Mouse (Mus musculus) spleen, adult 2 months (tissue): ENCODE measurements around the gene Btbd16.

ENCODE experiments used
- CTCF ChIP-seq: fragments of 200-500 bp; IDR thresholded peaks from 2 replicates; pipeline ENCODE4 v1.5.1; 2011; ENCODE audit warnings: mild to moderate bottlenecking, inconsistent platforms; ENCODE audit not compliant: insufficient read depth, insufficient read length, insufficient replicate concordance; ENCODE audit errors: extremely low read depth
- POLR2A ChIP-seq: fragments of 200-500 bp; IDR thresholded peaks from 2 replicates; pipeline ENCODE4 v1.6.1; 2011; ENCODE audit warnings: low read depth, low read length, inconsistent platforms

GRCm38 (mm10) chr7:130800681-130801080, 26.8 kb downstream of the Btbd16 start:
- no peak for TF ChIP-seq POLR2A
- TF ChIP-seq CTCF, result no peak
